16 mouse cellular contexts compared by ENCODE assay signal in genomic region chr12:9227901-9228300, GRCm38 (mm10).
"Had no signal": no experiment of that assay in that cellular context is flagged by ENCODE, and none has a peak within 500 bp of the region (broad histone marks: within the 10 kb centered on the region; RNA-seq: fewer than 3 reads in every experiment).

No protein-coding gene starts in this region.

- H3K36me3 ChIP-seq: midbrain, embryonic 10.5 days; midbrain, embryonic 12.5 days; neural tube, embryonic 13.5 days; neural tube, embryonic 15.5 days; stomach, embryonic 15.5 days had no signal

- DNase-seq: lung, postnatal 4 days; midbrain, embryonic 14.5 days; right cerebral cortex, postnatal 25 days; right cerebral cortex, postnatal 4 days; thymus, adult 2 months; thymus, postnatal 14 days; thymus, postnatal 36 days had no signal

- H3K4me3 ChIP-seq: midbrain, embryonic 10.5 days; midbrain, embryonic 12.5 days; myocyte; neural tube, embryonic 13.5 days; neural tube, embryonic 15.5 days; stomach, embryonic 15.5 days had no signal

- H3K9ac ChIP-seq: lung, embryonic 14.5 days; midbrain, embryonic 12.5 days; neural tube, embryonic 13.5 days; neural tube, embryonic 15.5 days; stomach, embryonic 15.5 days had no signal

- H3K27me3 ChIP-seq: midbrain, embryonic 12.5 days; neural tube, embryonic 13.5 days; neural tube, embryonic 15.5 days; stomach, embryonic 15.5 days had no signal

- H3K9me3 ChIP-seq: midbrain, embryonic 10.5 days; midbrain, embryonic 12.5 days; neural tube, embryonic 13.5 days; neural tube, embryonic 15.5 days; stomach, embryonic 15.5 days had no signal

- H3K27ac ChIP-seq: midbrain, embryonic 10.5 days; midbrain, embryonic 12.5 days; neural tube, embryonic 13.5 days; neural tube, embryonic 15.5 days; stomach, embryonic 15.5 days; stomach, postnatal 0 days had no signal

- H3K4me1 ChIP-seq: midbrain, embryonic 12.5 days; neural tube, embryonic 13.5 days; neural tube, embryonic 15.5 days; stomach, embryonic 15.5 days had no signal

- ATAC-seq: midbrain, embryonic 16.5 days had no signal

- H3K4me2 ChIP-seq: lung, embryonic 14.5 days; midbrain, embryonic 12.5 days; neural tube, embryonic 13.5 days; neural tube, embryonic 15.5 days; stomach, embryonic 15.5 days had no signal
